Mouse (Mus musculus) frontal cortex, postnatal 10 days (tissue): ENCODE measurements around the gene Clba1.

Source experiments
- DNase-seq, 2 experiments: peaks; one replicate each; pipeline ENCODE4 v3.0.0; 2022; ENCODE audit warnings: low spot score in 2 of 2, mixed read lengths in 1 of 2

The Clba1 gene

DNA sequence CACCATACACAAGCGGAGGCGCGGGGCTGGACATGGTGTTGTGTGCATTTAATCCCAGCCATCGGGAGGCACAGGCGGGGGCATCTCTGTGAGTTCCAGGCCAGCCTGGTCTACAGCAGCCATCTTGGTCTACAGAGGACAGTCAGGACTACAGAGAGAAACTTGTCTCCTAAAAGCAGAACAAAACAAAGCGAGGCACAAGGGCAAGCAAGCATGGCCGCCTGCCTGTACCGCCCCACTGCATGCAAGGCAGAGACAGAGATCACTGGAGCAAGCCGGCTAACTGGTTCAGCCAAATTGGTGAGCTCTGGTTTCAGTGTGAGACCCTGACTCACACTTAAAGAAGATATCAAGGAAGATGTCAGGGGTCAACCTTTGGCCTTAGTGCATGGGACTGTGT, 41.6 kb downstream of the Clba1 start:
- DNase-seq = no peak

DNA sequence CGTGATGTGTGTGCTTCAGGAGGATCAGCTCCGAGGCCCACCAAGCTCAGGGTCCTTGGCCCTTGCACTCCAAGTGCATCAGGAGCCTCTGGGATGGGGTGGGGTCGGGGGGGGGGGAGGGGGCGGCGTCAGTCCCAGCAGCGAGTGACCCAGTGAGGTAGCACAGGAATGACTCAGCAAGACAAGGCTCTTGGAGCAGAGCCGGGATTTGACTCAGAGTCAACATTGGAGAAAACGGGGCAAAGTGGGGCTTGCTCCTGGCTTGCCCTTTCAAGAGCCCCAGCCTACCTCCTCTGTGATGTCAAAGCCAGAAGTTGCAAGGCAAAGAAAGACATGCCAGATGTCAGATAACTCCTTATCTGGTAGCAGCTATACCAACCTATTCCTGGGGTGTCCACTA, 42.4 kb downstream of the Clba1 start:
- DNase-seq = no peak

DNA sequence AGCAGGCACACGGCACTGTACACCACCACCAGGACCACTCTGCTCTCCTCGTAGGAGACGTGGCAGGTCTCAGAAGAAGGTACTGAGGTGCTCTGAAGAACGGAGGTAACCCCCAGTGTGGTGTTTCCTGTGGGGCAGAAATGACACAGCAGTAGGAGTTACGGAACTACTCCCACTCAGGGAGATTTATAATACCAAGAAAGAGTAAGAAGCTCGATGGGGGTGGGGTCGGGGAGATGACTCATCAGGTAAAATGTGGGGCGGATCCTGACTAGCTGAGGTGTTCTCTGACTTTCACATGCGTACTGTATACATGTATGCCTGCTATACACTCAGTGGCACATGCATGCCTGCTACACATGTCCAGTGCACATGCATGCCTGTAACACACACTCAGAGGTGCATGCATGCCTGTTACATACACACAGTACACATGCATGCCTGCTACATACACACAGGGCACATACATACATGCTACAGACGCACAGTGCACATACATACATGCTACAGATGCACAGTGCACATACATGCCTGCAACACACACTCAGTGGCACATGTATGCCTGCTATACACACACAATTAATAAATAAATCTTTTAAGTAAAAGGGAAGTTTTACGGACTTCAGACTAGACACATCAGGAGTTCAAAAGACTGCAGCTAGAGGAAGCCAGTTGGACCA, 44.5 kb downstream of the Clba1 start:
- no peak for DNase-seq

DNA sequence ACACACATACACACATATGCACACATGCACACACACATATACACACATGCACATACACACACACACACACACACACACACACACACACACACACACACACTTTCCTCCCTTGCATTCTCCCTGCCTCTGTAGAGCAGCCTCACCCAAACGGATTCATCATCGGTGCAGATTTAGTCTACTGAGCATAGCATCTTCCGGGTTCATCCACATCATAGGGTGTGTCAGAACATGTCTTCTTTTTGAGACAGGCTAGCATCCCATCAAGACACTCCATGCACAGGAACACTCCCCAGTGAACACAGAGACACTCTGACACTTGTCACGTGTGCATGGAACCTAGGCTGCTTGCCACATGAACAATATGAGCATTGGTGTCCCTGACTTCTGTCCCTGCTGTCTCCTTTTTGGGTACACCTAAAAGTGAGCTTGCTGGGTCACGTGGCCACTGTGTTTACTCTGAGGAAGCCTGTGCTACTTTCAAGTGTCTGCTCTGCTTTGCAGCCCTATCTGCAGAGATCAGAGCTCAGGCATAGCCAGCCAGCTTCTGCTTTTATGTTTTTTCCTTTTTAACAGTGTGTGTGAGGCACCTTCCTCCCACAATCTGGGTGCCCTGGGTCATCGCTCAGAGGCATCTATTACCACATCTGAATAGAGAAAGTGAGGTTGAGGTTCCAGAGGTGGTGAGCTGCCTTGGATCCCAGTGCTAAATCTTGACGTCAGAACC, 46.0 kb downstream of the Clba1 start:
- no peak for DNase-seq

DNA sequence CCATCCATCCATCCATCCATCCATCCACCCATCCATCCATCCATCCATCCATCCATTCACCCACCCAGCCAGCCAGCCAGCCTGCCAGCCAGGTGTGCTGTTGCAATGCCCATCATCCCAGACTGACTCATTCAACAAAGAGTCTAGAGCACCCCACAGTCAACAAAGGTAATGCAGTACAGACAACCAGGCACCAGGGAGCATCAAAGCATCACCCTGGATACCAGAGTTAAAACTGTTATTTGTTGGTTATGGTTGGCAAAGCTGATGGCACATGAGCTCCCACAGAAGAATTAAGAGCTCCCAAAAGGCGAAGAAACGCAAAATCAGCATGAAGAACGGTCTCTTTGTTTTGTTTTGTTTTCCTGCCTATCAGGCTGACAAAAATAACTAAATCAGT, 47.6 kb downstream of the Clba1 start:
- DNase-seq = no peak

DNA sequence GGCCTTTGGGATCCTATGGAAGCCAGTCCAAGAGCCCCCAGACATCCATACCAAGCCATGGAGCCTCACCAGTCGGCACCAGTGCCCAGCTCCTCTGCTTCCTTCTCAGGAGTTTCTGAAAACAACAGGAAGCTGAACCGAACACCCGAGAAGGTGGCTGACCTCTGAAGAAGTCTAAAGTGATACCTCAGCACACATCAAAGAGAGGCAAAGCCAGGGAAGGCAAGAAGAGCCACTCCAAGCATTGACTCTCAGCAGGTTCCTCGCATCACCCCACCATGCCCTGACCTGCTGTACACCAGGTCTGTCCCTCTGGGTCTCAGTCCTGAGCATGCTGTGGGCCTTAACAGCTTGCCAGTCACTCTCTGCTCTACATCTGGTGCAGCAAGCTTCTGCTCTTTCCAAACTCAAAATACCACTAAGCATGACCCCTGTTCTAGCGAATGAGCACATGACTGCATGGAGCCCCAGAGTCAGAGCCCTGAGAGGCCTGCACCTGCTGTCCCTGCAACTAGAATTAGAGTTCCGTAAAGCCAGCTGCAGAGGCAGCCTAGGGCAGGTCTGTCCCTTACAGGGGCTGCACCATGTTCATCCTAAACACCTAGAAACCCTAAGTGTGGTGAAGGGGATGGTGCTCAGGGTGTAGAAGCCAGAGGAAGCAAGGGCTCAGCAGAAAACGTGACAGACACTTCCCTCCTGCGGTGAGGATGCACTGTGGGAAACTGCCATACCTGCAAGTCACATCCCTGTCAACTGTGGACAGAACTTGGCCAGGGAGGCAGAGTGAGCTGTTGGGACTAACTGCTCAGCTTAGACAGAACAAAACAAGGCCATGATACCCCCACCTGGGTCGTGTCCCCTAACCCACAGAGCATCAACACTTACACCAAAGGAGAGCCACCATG, 48.5 kb downstream of the Clba1 start:
- DNase-seq = no peak

DNA sequence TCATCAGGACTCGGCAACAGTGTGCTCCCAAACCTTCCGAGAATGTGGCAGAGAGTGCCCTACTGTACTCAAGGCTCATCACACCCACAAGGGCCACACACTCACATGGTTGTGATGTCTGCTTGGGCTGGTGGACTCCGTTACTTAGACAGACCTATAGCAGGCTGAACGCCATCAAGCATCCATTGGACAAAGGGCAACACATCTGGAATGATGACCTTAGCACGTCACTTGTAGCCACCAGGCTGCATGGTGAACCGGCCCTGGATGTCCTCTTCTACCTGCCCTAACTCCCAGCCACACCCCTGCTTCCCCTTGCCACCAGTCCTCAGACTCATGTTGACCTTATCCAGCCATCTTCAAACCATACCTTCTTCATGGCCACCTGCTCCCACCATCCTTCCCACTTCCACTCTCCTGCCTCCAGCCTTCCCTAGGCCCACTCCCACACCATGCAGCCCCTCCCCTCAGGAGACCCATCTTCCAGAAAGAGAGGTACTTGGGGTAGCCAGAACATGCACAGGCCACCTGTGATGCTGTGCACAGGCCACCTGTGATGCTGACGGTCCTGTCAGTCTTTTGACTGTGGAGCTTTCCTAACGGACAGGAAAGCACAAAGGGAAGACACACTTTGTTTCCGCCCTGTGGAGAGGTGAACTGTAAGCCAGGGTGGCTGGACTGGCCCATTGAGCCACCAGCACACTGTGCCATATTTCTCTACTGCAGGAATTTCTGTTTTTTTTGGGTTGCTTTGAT, 50.0 kb downstream of the Clba1 start:
- no peak for DNase-seq

DNA sequence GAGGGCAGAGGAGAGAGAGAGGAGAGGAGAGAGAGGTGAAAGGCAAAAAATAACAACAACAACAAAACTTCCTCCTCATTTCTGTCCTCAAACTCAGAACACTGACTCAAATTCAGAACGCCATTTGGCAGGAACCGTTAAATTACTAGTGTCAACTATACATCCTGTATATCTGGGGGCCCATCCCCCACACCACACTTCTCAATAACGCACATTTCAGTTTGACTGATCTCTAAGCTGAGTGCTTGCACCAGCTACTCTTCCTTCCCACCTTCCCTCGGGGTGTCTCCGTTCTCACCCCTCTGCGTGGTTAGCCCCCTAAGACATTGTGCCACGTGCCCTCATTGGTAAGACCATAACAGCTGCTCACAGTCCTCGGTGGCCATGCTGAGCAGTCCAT, 51.2 kb downstream of the Clba1 start:
- DNase-seq = no peak

DNA sequence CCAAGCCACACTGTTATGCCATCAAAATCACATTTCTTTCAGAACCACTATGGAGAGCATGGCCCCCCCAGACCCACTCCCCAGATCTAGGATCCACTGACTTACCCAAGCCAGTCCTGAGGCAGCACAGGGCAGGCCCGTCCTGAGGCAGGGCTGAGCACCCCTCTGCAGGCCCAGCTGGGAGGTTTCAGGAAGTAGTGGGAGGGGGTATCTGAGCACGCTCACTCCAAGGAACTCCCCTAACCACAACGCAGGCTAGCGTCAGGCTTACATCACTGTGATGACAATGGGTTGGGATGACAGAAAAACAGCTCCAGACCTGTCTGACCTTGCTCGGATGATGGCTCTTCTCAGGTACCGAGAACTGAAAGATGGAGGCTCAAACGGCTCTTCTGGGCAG, 52.0 kb downstream of the Clba1 start:
- no peak for DNase-seq

DNA sequence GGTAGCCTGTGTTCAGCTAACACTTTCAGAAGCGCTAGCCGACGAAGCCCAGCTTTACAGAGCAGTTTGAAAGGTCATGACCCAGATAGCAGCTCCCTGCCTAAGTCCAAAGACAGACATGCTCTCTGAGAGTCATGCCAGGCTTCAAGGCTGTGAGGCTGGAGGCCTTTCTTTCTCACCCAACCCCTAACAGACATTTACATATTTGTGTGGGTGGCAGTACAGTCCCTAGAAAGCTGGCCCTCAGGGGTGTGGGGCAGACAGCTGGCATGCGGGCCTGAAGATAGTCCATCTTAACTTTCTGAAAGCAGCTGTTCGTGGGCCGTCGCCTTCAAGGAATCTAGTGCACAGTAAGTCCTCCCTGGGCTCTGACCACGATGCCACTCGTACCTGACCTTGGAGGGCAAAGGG, 53.2 kb downstream of the Clba1 start:
- DNase-seq = no peak

DNA sequence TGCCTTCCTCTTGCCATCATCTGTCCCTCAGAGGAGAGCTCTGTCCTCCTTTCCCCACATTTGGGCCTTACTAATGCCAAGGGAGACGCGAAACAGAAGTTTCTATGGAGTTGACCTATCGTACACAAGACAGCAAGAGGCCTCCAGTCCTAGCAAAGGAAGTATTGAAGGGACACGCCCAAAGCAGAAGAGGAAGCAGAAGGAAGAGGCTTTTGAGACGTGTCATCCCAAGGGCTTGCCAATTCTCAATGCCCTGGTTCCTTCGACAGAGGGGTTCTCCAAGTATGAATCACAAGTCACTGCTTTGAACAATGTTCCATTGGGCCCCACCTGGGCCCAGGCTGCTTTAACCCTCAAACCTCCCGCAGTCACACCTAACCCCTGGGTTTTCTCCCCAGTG, 56.1 kb downstream of the Clba1 start:
- DNase-seq = no peak
